In genomic region chr11:101604116-101604515, GRCm38 (mm10) we compare ENCODE assay signal across 10 mouse cellular contexts. TPM values are rescaled to one million over a fixed set of nuclear protein-coding genes. Genes with fewer than 3 reads are reported as not detected.
DNase-seq lines count a peak whose midpoint lies in the region; ATAC-seq and TF ChIP-seq lines count a peak whose summit lies in the region.
"Had no signal": no experiment of that assay in that cellular context is flagged by ENCODE, and none has a peak within 500 bp of the region (broad histone marks: within the 10 kb centered on the region; RNA-seq: fewer than 3 reads in every experiment).

No protein-coding gene starts in this region.

- H3K36me3 ChIP-seq in forebrain, embryonic 12.5 days (replicated peaks) = no peaks in the 10 kb centered on the region
- H3K36me3 ChIP-seq in limb, embryonic 13.5 days = no peaks in the 10 kb centered on the region
- H3K36me3 ChIP-seq in stomach, embryonic 14.5 days (ENCODE audit: control insufficient read depth, insufficient read depth, low read length) = no peaks in the 10 kb centered on the region

- no peaks in the 10 kb centered on the region for H3K9me3 ChIP-seq in forebrain, embryonic 12.5 days
- H3K9me3 ChIP-seq in limb, embryonic 13.5 days = no peaks in the 10 kb centered on the region
- no peaks in the 10 kb centered on the region for H3K9me3 ChIP-seq in stomach, embryonic 14.5 days (ENCODE audit: control insufficient read depth, low read depth, low read length)

- H3K4me3 ChIP-seq in left cerebral cortex, adult 2 months = peak overlapping the region; percentile 44
- H3K4me3 ChIP-seq in forebrain, embryonic 12.5 days (replicated peaks) = peak overlapping the region; percentile 41
- peak overlapping the region; percentile 25; the same call in 1 of the 2 replicates for H3K4me3 ChIP-seq in limb, embryonic 13.5 days
- no peak overlapping the region for H3K4me3 ChIP-seq in stomach, embryonic 14.5 days (ENCODE audit: low read depth, low read length)

- no peak for ATAC-seq in forebrain, embryonic 12.5 days (ENCODE audit: low FRiP score)
- no peak for ATAC-seq in limb, embryonic 13.5 days (ENCODE audit: low FRiP score, low read depth)
- no peak for ATAC-seq in stomach, embryonic 14.5 days (ENCODE audit: insufficient number of reproducible peaks, insufficient read depth, low FRiP score, low read depth)
- ATAC-seq: Patski had no signal

- 0% methylated on average over 3 of the region's 3 CpGs for WGBS in forebrain, embryonic 12.5 days
- WGBS in limb, embryonic 13.5 days = 5% methylated on average over 3 of the region's 3 CpGs
- 3% methylated on average over 3 of the region's 3 CpGs for WGBS in stomach, embryonic 14.5 days

- peak overlapping the region; percentile 9; the same call in 1 of the 2 replicates for H3K9ac ChIP-seq in forebrain, embryonic 12.5 days
- no peak overlapping the region for H3K9ac ChIP-seq in limb, embryonic 13.5 days
- no peak overlapping the region for H3K9ac ChIP-seq in stomach, embryonic 14.5 days (replicated peaks; ENCODE audit: low read depth, low read length)

- H3K4me2 ChIP-seq in forebrain, embryonic 12.5 days = peak overlapping the region; percentile 53
- peak overlapping the region; percentile 56 for H3K4me2 ChIP-seq in limb, embryonic 13.5 days (replicated peaks)
- H3K4me2 ChIP-seq in stomach, embryonic 14.5 days (replicated peaks; ENCODE audit: low read depth, low read length) = peak overlapping the region; percentile 28; the same call in 1 of the 2 replicates

- intact Hi-C loops in left cerebral cortex, adult 2 months (cut with DNase I) = no loop called here
- intact Hi-C loops in left cerebral cortex, postnatal 36 days (cut with DNase I) = no loop called here

- H3K27ac ChIP-seq in left cerebral cortex, adult 2 months = no peak overlapping the region
- no peak overlapping the region for H3K27ac ChIP-seq in forebrain, embryonic 12.5 days
- no peak overlapping the region for H3K27ac ChIP-seq in limb, embryonic 13.5 days
- H3K27ac ChIP-seq in stomach, embryonic 14.5 days (ENCODE audit: low read length) = no peak overlapping the region

- H3K4me1 ChIP-seq in forebrain, embryonic 12.5 days = no peaks in the 10 kb centered on the region
- H3K4me1 ChIP-seq in limb, embryonic 13.5 days = no peaks in the 10 kb centered on the region
- no peaks in the 10 kb centered on the region for H3K4me1 ChIP-seq in stomach, embryonic 14.5 days (ENCODE audit: control insufficient read depth, insufficient read depth, low read length)

- H3K27me3 ChIP-seq in forebrain, embryonic 12.5 days = peaks cover 5% of the 10 kb centered on the region; the same call in 1 of the 2 replicates
- no peaks in the 10 kb centered on the region for H3K27me3 ChIP-seq in limb, embryonic 13.5 days
- H3K27me3 ChIP-seq in stomach, embryonic 14.5 days (ENCODE audit: control insufficient read depth, insufficient read depth, low read length) = no peaks in the 10 kb centered on the region

- DNase-seq in left cerebral cortex, adult 2 months (ENCODE audit: extremely low spot score in 1 of 2, low spot score in 2 of 2) = no peak
- no peak for DNase-seq in left cerebral cortex, postnatal 36 days (ENCODE audit: low spot score in 2 of 2)
- no peak for DNase-seq in ovary, postnatal 10 days (ENCODE audit: low spot score)
- no peak for DNase-seq in adrenal gland, postnatal 14 days
- no peak for DNase-seq in urinary bladder, adult 18-20 months (ENCODE audit: low spot score in 2 of 2)

- no peak for TF ChIP-seq CTCF in left cerebral cortex, adult 2 months (IDR thresholded peaks at IDR 0.05)

RNA-seq across cellular contexts. Expression of gene Gm11634, which starts 5.1 kb away (rescaled TPM):
- total RNA-seq in left cerebral cortex, adult 2 months (2021) = not detected
- not detected for total RNA-seq in left cerebral cortex, postnatal 36 days (2021)
- polyA plus RNA-seq in forebrain, embryonic 12.5 days (2016; fragmentation: Nextera tagmentation; extraction: Ambion mirVana) = not detected in 2 replicates
- polyA plus RNA-seq in limb, embryonic 13.5 days (2015; fragmentation: Nextera tagmentation; extraction: Ambion mirVana) = not detected in 2 replicates
- polyA plus RNA-seq in stomach, embryonic 14.5 days (2014; fragmentation: Nextera tagmentation; extraction: Ambion mirVana) = not detected in 2 replicates
- not detected in 2 replicates for total RNA-seq in adrenal gland, postnatal 14 days (2021)
- total RNA-seq: heart, postnatal 25 days had no signal
- polyA plus RNA-seq: Patski had no signal

RNA-seq across cellular contexts. Expression of gene Tmem106a, which starts 22.1 kb away (rescaled TPM):
- total RNA-seq in left cerebral cortex, adult 2 months (2021) = 1 to 10 TPM; 1.3 to 1.9 TPM
- total RNA-seq in left cerebral cortex, postnatal 36 days (2021) = 1 to 10 TPM; 1.2 to 1.6 TPM
- polyA plus RNA-seq in forebrain, embryonic 12.5 days (2016; fragmentation: Nextera tagmentation; extraction: Ambion mirVana) = 1.8 and 3.0 TPM in 2 replicates
- 3.2 and 3.6 TPM in 2 replicates for polyA plus RNA-seq in limb, embryonic 13.5 days (2015; fragmentation: Nextera tagmentation; extraction: Ambion mirVana)
- polyA plus RNA-seq in stomach, embryonic 14.5 days (2014; fragmentation: Nextera tagmentation; extraction: Ambion mirVana) = 5.9 and 6.7 TPM in 2 replicates
- 9.6 and 11.0 TPM in 2 replicates for total RNA-seq in adrenal gland, postnatal 14 days (2021)

RNA-seq across cellular contexts. Expression of gene Rdm1, which starts 22.9 kb away (rescaled TPM):
- total RNA-seq in left cerebral cortex, adult 2 months (2021) = 1 to 10 TPM; 7.8 to 9.5 TPM
- total RNA-seq in left cerebral cortex, postnatal 36 days (2021) = 1 to 10 TPM; 6.0 to 6.5 TPM
- polyA plus RNA-seq in forebrain, embryonic 12.5 days (2016; fragmentation: Nextera tagmentation; extraction: Ambion mirVana) = 50.9 and 58.5 TPM in 2 replicates
- 42.6 and 47.4 TPM in 2 replicates for polyA plus RNA-seq in limb, embryonic 13.5 days (2015; fragmentation: Nextera tagmentation; extraction: Ambion mirVana)
- polyA plus RNA-seq in stomach, embryonic 14.5 days (2014; fragmentation: Nextera tagmentation; extraction: Ambion mirVana) = 38.3 and 47.5 TPM in 2 replicates
- 22.9 and 26.6 TPM in 2 replicates for total RNA-seq in adrenal gland, postnatal 14 days (2021)

RNA-seq across cellular contexts. Expression of gene Nbr1, which starts 52.2 kb away (rescaled TPM):
- 100 to 1,000 TPM; 136 to 137 TPM for total RNA-seq in left cerebral cortex, adult 2 months (2021)
- 100 to 1,000 TPM; 131 to 145 TPM for total RNA-seq in left cerebral cortex, postnatal 36 days (2021)
- 118 and 134 TPM in 2 replicates for polyA plus RNA-seq in forebrain, embryonic 12.5 days (2016; fragmentation: Nextera tagmentation; extraction: Ambion mirVana)
- 70.9 and 78.1 TPM in 2 replicates for polyA plus RNA-seq in limb, embryonic 13.5 days (2015; fragmentation: Nextera tagmentation; extraction: Ambion mirVana)
- polyA plus RNA-seq in stomach, embryonic 14.5 days (2014; fragmentation: Nextera tagmentation; extraction: Ambion mirVana) = 59.8 and 62.0 TPM in 2 replicates
- total RNA-seq in adrenal gland, postnatal 14 days (2021) = 128 and 130 TPM in 2 replicates

RNA-seq across cellular contexts. Expression of gene Brca1, which starts 52.4 kb away (rescaled TPM):
- total RNA-seq in left cerebral cortex, adult 2 months (2021) = under 1 TPM; 0.61 to 0.70 TPM
- total RNA-seq in left cerebral cortex, postnatal 36 days (2021) = 1 to 10 TPM in 1 of 2 experiments, under 1 TPM in 1; 0.96 to 1.0 TPM
- 24.3 TPM in 2 replicates for polyA plus RNA-seq in forebrain, embryonic 12.5 days (2016; fragmentation: Nextera tagmentation; extraction: Ambion mirVana)
- 12.1 and 13.6 TPM in 2 replicates for polyA plus RNA-seq in limb, embryonic 13.5 days (2015; fragmentation: Nextera tagmentation; extraction: Ambion mirVana)
- 14.7 and 18.2 TPM in 2 replicates for polyA plus RNA-seq in stomach, embryonic 14.5 days (2014; fragmentation: Nextera tagmentation; extraction: Ambion mirVana)
- total RNA-seq in adrenal gland, postnatal 14 days (2021) = 4.9 and 6.6 TPM in 2 replicates
